Mouse (Mus musculus): Measurements from ENCODE around the gene Slpi.

DNA sequence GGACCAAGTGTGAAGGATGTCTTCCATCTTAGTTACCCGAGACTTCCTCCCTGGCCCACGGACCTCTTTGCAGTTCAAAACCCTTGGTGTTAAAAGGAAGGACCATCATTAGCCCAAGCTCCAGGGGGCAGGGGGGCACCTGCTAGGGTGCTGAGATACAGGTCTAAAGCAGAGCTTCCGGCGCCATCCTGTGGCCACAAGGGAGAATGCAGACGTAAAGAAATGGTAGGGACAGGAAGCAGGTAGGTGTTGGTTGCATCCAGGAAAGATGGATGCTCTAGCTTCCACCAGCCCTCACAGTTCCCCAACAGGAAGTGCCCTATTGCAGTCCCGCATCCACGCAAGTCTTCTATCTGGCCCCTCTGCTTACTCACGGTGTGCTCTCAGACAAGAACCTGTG lies 1.9 kb downstream of the Slpi start:
- TF ChIP-seq GATA1 (IDR thresholded peaks at IDR 0.05; ENCODE audit: borderline replicate concordance, low read length): no peak
- TF ChIP-seq FLI1 (IDR thresholded peaks at IDR 0.05; ENCODE audit: low read length): no peak

Measured in megakaryocyte, embryonic 14.5 days (primary cell).